Mouse (Mus musculus): ENCODE data around the gene Gins2.

The Gins2 gene

GRCm38 (mm10) chr8:120544155-120544554, 44.9 kb downstream of the Gins2 start:
- no peak for DNase-seq

- peak; percentile 94 for DNase-seq
These were observed 45.6 kb downstream of the Gins2 start for GRCm38 (mm10) chr8:120543416-120544055.

GRCm38 (mm10) chr8:120542995-120543394, 46.1 kb downstream of the Gins2 start:
- no peak for DNase-seq

- DNase-seq, result peak; percentile 94
These were observed 49.1 kb downstream of the Gins2 start for GRCm38 (mm10) chr8:120539775-120540625.

GRCm38 (mm10) chr8:120539381-120539774, 49.7 kb downstream of the Gins2 start:
- peak; percentile 97 for DNase-seq

- peak; percentile 98 for DNase-seq
These were observed 50.5 kb downstream of the Gins2 start for GRCm38 (mm10) chr8:120538397-120539240.

GRCm38 (mm10) chr8:120537818-120538396, 51.2 kb downstream of the Gins2 start:
- peak; percentile 97 for DNase-seq

- DNase-seq, result peak; percentile 99
These were observed 51.8 kb downstream of the Gins2 start for GRCm38 (mm10) chr8:120537207-120537817.

- DNase-seq, result peak; percentile 96
These were observed 52.5 kb downstream of the Gins2 start for GRCm38 (mm10) chr8:120536306-120537206.

- DNase-seq, result peak; percentile 97
These were observed 53.4 kb downstream of the Gins2 start for GRCm38 (mm10) chr8:120535452-120536305.

- DNase-seq, result peak; percentile 98
These were observed 54.4 kb downstream of the Gins2 start for GRCm38 (mm10) chr8:120534504-120535368.

- DNase-seq, result no peak
These were observed 55.0 kb downstream of the Gins2 start for GRCm38 (mm10) chr8:120534080-120534479.

GRCm38 (mm10) chr8:120533380-120533779, 55.7 kb downstream of the Gins2 start:
- DNase-seq, result no peak

GRCm38 (mm10) chr8:120532517-120533215, 56.4 kb downstream of the Gins2 start:
- DNase-seq, result peak; percentile 94

- peak; percentile 95 for DNase-seq
These were observed 57.2 kb downstream of the Gins2 start for GRCm38 (mm10) chr8:120531775-120532516.

- DNase-seq, result peak; percentile 89
These were observed 58.0 kb downstream of the Gins2 start for GRCm38 (mm10) chr8:120530954-120531656.

- peak; percentile 88 for DNase-seq
These were observed 59.9 kb downstream of the Gins2 start for GRCm38 (mm10) chr8:120529226-120529625.
